Mouse (Mus musculus): ENCODE data around the gene Zup1.
"Not testable (repeated sequence)": the region's sequence is repeated elsewhere in the genome, so short reads cannot be mapped to it uniquely, and the experiment has no call there.

Zup1 gene

DNA sequence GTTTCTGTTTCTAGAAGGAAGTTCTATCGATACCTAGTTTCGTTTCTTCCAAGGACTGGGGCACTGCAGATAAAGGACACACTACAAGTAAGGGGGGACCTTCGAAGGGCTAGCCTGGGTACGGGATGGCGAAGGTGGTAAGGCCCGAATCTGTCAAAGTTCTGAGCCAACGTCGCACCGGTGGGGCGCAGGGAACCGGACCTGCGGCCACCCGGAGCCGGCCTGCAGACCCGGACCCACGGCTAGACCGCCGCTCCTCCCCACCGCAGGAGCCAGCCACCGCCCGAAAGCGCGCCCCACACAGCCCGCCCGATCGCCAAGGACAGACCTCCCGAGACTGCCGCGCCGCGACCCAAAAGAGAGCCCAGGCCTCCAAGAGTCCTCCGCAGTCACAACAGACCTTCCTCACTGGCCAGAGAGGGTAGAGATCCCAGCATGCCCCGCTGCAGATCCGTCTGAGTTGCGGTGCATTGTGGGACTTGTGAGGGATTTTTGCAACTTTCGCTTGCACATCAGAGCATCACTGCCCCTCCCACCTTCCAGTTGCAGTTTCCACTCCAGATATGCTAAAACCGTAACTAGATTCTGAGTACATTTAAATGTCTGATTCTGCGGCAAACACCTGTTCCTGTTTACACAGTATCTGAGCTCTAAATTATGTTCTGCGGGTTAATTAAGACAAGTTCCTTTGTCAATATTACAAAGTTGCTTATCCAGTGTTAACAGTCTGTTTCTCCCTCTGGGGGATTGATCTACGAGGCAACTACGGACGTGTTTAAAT is at the start of gene Zup1:
Gene Zup1 (minus strand): TSS at position 467 of the 781 bp plus-strand sequence.
- DNase-seq (ENCODE audit: low read depth, low spot score): peak; percentile 67

DNA sequence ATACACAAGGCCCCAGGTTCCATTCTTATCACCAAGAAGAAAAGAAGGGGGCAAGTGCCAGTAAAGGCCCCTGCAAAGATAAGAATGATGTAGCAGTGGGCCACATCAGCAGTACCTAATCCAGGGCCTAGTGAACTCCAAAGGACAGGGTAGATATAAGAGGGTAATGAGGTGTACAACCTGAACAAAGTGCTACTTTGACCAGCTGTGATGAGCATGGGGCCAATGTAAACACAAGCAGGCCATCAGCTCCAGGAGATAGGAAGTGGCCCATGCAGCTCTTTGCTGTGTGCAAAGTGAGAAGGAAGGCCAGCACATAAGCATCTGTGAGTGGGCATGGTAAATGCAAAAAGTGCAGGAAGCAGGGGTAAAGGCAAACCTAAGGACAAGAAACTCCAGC is 47.3 kb upstream of the Zup1 start:
- DNase-seq (ENCODE audit: low read depth, low spot score): no peak

DNA sequence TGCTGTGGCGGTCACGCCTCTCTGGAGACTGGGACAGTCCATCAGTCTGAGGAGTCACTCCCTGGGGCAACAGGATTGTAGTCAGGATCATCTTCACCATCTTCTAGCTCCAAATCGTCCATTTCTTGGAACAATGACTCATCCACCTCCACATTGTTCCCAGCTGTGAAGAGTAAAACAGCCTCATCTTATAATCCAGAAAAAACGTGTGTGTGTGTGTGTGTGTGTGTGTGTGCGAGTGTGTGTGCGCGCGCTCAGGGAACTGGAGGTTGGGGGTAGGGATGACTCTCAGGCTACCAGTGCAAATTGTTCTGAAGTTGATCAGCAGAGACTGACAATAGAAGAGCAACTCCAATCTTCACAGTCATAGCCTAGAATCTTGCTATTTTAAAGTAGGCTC is 45.6 kb upstream of the Zup1 start:
- not testable (repeated sequence) for DNase-seq (ENCODE audit: low read depth, low spot score)

DNA sequence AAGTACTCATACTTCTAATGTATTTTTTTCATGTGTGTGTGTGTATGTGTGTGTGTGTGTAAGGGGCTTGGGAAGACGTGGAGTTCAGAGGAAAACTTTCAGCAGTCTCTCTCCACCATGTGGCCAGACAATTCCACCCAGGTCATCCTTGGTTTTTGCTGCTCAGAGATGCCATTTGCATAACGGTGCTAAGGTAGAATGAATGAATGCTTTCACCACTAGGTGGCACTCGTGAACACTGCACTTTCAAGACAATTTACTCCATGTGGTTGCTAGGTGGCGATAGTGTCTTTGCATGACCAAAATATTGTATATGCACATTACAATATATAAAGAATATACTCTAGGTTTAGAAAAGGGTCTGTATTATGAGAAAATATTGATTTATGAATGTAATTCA is 35.7 kb upstream of the Zup1 start:
- peak; percentile 45 for DNase-seq (ENCODE audit: low read depth, low spot score)

DNA sequence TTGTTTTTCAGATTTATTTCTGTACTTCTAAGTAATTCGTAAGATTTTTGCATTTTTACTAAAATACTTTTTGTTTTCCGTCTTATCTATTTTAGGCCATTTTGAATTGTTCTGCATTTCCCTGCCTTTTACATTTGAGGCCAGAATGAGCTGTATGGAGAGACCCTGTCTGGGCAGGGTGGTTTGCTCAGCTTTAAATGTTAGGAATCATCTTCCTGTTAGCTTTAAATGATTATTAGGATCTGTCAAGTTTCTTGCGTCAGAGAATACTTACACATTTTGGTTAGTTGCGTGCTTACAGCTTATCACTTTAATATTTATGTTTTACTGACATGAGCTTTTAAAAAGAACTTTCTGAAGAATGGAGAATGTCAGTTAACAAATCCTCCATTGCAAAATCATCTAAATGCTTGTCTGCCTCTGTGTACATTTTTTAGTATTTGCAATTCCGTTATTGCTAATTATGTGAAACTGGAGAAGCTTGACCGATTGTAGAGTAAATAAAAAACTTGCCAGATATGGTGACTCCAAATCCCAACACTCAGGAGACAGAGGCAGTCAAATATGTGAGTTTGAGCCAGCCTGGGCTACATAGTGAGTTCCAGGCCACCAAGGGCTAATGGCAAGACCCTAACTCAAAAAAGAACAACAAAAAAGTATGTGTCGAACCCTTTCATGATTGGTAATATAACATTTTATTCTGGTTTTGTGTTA is 23.9 kb upstream of the Zup1 start:
- DNase-seq (ENCODE audit: low read depth, low spot score): no peak

DNA sequence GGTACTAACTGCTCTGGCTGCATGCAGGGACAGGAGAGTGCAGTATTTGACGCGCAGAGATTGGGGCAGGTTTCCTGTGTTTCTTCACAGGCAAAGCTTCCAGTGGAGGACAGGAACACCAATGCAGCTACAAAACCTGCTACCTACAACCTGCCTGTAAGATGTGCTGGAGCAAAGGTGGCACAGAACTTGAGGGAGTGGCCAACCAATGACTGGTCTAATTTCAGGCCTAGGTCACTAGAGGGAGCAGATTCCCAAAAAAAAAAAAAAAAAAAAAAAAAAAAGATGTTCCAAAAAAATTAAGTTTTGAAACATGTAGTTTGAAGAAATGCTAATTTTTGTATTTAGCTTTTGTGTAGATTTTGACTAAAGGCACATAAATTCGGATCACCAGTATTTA is 1.4 kb upstream of the Zup1 start:
- no peak for DNase-seq (ENCODE audit: low read depth, low spot score)

DNA sequence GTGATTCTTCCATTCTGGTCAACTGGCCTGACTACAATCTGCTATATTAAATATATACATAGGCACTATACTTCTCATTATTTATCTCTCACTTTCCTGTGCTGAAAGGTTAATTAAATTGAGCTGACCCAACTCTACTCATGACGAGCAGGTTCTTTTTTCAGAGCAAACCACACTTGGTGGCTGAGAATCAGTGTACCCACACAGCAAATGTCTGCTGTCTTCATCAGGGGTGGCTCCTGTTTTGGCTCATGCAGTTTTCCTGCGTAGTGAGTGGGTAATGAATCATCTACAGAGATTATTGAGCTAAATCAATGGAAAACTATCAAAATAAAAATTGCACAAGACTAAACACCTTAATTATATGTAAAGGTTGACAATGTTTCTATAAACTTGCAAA is 4.7 kb downstream of the Zup1 start:
- DNase-seq (ENCODE audit: low read depth, low spot score): no peak

DNA sequence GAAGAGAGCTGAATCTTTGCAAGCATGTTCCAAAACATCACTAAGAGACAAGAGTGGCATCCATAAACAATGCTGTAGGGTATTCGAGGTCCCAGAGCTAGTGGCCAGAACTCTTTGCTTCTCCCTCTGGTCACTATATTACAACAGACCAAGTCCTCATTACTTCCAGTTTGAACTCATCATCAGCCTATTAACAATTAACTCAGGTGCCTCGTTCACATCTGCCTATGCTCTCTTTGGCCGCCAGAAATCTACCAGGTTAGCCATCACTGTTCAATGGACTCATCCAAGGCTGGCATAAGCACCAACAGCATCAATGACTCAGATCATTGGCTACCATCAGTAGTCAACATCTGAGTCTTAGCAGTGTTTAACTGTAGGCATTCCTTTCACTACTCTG is 5.7 kb downstream of the Zup1 start:
- DNase-seq (ENCODE audit: low read depth, low spot score): no peak

DNA sequence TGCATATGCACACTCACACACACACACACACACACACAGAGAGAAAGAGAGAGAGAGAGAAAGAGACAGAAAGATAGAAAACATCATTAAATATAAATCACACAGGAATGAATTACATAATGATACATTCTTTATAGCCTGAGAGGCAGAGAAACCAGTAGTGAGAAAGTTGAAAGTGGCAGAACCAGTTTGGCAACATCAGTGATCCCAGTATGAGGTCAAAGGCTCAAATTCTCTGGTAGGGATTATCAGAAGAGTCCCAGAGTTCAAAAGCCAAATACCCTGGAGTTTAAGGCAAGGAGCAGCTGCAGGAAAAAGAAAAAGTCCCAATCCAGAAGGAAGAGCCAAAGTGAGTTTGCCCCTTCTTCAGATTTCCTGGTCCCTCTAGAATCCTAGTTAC is 10.4 kb downstream of the Zup1 start:
- no peak for DNase-seq (ENCODE audit: low read depth, low spot score)

DNA sequence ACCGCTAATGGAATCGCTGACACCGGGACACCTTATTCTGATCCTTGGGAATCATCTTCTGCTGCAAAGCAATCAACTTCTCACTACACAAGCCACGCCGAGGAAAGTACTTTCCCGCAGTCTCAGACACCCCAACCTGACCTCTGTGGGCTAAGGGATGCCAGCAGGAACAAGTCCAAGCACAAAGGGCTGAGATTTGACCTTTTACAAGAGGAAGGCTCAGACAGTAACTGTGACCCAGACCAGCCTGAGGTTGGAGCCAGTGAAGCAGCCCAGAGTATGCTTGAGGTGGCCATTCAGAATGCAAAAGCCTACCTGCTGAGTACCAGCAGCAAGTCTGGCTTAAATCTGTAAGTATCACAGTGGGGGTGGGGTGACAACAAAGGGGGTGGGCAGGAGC is 45.6 kb downstream of the Zup1 start:
- no peak for DNase-seq (ENCODE audit: low read depth, low spot score)

DNA sequence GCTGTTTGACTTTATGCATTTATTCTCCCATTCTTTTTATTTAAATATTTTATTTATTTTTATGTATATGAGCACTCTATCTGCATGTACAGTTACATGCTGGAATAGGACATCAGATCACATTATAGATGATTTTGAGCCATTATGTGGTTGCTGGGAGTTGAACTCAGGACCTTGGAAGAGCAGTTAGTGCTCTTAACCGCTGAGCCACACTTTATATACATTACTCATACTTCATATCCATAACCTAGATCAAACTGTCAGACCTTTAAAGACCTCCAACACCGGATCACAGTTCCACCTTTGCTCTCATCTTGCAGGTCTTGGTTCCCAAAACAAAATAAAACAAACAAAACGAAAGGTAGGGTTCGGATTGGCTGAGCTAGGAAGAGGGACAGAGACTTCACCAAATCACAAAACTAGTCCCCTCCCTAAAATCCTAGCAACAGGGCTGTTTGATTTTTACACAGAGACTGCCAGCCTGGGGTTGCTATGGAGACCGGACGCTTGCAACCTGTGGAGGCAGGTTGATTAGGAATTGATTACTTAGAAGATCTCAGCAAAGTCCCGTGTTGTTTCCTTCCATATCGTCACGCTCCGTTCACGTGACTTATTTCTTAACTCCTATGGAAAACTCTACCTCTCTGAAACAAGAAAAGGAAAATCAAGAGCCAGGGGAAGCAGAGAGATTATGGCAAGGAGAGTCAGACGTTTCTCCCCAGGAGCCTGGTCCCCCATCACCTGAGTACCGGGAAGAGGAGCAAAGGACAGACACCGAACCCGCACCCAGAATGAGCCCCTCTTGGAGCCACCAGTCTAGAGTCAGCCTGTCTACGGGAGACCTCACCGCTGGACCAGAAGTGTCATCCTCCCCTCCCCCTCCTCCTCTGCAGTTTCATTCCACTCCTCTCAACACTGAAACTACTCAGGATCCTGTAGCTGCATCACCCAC is 46.3 kb downstream of the Zup1 start, which contains the start of gene Rsph4a:
Gene Rsph4a (plus strand): TSS at position 582 of the 952 bp plus-strand sequence.
- DNase-seq (ENCODE audit: low read depth, low spot score): peak; percentile 60

DNA sequence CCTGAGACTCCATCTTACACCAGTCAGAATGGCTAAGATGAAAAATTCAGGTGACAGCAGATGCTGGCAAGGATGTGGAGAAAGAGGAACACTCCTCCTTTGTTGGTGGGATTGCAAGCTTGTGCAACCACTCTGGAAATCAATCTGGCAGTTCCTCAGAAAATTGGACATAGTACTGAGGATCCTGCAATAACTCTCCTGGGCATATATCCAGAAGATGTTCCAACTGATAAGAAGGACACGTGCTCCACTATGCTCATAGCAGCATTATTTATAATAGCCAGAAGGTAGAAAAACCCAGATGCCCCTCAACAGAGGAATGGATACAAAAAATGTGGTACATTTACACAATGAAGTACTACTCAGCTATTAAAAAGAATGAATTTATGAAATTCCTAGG is 49.5 kb downstream of the Zup1 start:
- DNase-seq (ENCODE audit: low read depth, low spot score): not testable (repeated sequence)

DNA sequence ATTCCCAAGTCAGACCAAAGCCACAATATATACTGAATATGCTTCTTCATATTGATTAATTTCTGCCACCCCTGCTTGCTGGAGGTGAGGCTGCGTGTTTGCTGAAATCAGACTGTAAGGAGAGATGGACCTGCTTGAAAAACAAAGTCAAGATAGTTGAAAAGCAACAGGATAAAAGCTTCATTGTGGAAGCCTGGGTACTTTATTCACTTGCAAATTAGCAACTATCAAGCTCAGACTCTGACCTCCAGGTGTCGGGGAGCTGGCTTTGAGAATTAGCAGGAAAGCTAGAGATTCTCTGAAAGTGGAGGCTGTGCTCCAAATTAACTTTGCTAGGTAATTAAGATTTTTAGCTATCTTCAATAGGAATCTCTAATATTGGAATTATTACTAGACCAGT is 68.7 kb downstream of the Zup1 start:
- not testable (repeated sequence) for DNase-seq (ENCODE audit: low read depth, low spot score)

DNA sequence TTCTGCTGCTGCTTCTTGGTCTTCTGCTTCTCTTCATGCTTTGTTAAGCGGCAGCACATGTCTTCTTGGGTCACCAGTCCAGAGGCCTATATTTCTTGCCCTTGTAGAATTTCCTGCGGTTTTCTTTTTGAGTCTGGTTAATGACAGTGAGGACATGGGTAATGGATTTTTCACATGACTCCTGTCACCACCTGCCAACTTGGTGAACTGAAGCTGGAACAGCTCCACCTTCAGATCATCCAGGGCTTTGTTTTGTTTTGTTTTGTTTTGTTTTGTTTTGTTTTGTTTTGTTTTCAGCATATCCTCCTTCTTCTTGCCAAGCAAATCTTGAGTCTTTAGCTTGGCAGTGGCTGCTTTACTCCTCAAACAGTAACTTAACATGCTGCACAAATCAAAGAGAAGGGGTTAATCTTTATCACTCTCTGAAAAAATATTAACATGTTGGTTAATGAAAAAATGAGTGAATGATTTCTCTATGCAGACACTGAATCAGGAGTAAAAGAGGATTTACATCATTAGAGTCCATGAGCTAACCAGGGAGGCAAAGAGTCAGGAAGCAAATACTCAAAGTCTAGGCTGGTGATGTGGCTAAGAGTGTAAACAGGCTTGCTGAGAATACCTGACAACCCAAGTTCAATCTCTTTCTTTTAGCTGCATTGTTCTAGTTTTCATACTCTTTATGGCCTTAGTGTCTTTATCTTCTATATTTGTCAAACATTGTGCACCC is 78.2 kb downstream of the Zup1 start:
- DNase-seq (ENCODE audit: low read depth, low spot score): no peak

DNA sequence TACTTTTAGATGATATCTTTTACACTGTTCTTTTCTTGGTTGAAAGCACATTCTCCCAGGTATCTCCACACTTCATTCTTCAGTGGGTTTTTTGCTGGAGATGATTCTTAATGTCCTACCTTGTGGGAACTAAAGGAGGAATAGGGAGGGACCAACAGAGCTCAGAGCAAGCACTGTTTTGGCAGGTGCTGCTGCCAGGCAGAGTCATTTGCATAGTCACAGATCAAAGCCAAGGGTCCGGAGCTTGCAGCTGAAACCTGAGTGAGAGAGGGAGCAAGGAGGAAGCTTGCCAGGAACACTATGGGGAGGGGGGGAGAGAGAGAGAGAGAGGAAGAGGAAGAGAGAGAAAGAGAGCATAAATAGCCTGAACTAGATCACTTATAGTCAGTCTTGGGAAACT is 80.6 kb downstream of the Zup1 start:
- DNase-seq (ENCODE audit: low read depth, low spot score): no peak
